Mouse (Mus musculus): ENCODE results near the gene Tha1.
A peak's percentile ranks its signal among the peaks of the same experiment; 100 is the strongest.

Tha1 gene

DNA sequence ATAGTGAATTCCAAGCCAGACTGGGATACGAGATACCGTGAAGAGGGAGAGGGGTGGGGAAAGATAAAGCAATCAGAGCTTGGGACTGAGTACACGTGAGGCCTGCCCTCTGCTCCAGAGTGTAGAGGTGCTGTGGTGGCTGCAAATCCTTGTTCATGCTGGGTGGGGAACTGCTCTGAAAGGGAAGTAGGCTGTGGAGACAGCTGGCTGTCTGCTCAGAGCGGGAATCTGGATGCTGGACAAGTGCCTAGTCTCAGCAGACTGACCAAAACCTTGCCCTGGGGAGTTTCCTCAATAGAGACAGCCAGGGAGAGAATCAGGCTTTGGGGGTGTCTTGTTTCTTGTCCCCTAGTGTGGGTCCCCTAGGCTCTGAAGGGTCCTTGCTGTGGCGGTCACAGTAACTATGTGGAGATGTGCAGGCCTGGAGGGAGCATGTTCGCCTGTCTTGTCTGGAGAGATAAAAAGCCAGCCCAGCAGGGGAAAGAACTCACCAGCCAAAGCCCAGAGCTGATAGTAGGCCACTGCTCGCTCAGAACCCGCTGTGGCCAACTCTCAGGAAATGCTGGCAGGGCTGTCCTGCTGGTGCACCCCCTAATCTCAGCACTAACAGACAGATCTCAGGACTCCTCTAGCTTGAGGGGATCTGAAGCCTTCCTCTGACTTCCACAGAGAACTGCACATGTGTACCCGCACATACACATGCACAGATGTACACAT is 44.2 kb downstream of the Tha1 start:
- DNase-seq (ENCODE audit: low read depth, low spot score) = no peak
- H3K27me3 ChIP-seq (ENCODE audit: control insufficient read depth, insufficient read depth, low read length, poor library complexity, severe bottlenecking) = no peaks in the 10 kb centered on the region

DNA sequence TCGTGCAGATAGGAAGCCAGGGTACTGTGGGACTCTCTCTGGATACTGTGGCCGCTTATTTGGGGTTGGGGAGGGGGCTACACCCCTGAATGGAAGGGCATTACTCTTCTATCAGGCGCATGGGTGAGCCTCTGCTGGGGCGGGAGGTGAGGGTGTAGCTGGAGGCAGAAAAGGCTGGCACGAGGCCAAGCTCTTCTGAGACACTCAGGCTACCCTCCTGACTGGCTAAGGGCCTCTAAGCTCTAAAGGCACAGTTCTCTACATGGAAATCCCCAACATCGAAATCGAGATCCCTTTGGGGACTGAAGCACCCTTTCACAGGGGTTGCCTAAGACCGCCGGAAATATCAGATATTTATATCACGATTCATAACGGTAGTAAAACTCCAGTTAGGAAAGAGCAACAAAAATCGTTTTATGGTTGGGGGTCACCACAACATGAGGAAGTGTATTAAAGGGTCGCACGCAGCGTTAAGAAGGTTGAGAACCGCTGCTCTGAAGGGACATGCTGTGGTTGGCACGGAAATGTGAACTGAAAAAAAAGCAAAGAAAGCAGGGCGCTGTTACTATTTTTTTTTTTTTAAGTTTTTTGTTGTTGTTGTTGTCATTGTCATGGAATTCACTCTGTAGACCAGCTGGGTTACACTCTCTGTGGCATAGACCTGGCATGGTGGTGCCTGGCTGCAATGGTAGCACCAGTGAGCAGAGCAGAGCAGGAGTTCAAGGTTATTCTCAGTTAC is 45.0 kb downstream of the Tha1 start:
- peak; percentile 92 for DNase-seq (ENCODE audit: low read depth, low spot score)
- Histone ChIP-seq H3K27me3 (ENCODE audit: control insufficient read depth, insufficient read depth, low read length, poor library complexity, severe bottlenecking) (no peaks in the 10 kb centered on the region), H3K36me3 (ENCODE audit: control insufficient read depth, insufficient read depth, low read length, poor library complexity, severe bottlenecking) (no peaks in the 10 kb centered on the region)

More for the DNA sequence above, 44.2 kb downstream of the Tha1 start:
- no peaks in the 10 kb centered on the region for H3K36me3 ChIP-seq (ENCODE audit: control insufficient read depth, insufficient read depth, low read length, poor library complexity, severe bottlenecking)

DNA sequence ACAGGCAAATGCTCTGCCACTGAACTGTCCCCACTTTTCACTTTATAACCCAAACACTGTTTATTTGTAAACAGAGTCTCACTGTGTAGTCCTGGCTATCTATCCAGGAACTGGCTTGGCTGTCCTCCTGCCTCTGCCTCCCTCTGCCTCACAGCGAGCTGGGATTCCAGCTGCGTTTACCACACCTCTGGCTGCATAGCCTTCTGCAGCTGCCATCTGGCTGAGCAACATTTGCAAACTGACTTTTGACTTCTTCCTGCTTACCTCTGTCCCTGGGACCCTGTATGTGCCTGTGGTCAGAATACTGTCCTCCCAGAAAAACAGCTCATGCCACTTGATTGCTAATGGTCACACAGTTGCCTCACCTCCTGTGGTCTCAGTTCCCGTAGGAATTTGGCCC is 45.9 kb downstream of the Tha1 start:
- H3K27me3 ChIP-seq (ENCODE audit: control insufficient read depth, insufficient read depth, low read length, poor library complexity, severe bottlenecking) = no peaks in the 10 kb centered on the region
- DNase-seq (ENCODE audit: low read depth, low spot score) = no peak
- H3K36me3 ChIP-seq (ENCODE audit: control insufficient read depth, insufficient read depth, low read length, poor library complexity, severe bottlenecking) = no peaks in the 10 kb centered on the region

DNA sequence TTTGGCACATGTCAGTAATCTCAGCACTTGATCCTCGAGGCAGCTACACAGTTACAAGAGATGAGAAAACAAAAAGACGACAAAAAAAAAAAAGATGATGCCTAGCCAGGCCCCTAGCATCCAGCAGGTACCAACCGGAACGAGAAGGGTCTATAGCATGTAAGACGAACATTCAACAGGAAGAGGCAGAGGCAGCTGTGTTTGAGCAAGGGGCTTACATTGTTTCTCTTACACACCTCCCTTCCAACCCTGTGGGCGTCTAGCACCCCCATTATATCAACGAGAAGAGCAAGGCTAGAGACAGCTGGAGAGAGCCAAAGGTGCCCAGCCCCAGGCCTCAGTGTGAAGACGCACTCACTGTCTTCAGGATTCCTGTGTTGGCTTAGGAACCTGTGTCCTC is 46.4 kb downstream of the Tha1 start:
- DNase-seq (ENCODE audit: low read depth, low spot score) = no peak
- Histone ChIP-seq H3K27me3 (ENCODE audit: control insufficient read depth, insufficient read depth, low read length, poor library complexity, severe bottlenecking) (no peaks in the 10 kb centered on the region), H3K36me3 (ENCODE audit: control insufficient read depth, insufficient read depth, low read length, poor library complexity, severe bottlenecking) (no peaks in the 10 kb centered on the region)

DNA sequence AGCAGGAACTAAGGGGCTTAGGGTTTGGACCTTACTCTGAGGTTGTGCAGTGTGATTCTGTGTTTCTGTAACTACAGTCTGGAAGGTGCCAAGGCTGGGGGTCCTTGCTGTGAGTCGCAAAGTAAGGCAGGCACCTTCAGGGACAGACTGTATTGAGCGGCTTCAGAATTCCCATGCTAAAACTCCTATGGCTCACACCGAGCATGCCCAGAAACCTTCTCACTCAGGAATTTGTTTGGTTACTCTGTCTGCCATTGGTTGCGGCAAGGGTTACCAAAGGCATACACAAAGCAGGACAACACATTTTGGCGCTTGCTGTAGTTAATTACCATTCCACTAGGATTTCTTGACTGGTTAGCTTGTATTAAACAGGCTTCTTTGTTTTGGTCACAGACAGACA is 47.1 kb downstream of the Tha1 start:
- Histone ChIP-seq H3K27me3 (ENCODE audit: control insufficient read depth, insufficient read depth, low read length, poor library complexity, severe bottlenecking) (no peaks in the 10 kb centered on the region), H3K36me3 (ENCODE audit: control insufficient read depth, insufficient read depth, low read length, poor library complexity, severe bottlenecking) (no peaks in the 10 kb centered on the region)
- DNase-seq (ENCODE audit: low read depth, low spot score) = no peak

DNA sequence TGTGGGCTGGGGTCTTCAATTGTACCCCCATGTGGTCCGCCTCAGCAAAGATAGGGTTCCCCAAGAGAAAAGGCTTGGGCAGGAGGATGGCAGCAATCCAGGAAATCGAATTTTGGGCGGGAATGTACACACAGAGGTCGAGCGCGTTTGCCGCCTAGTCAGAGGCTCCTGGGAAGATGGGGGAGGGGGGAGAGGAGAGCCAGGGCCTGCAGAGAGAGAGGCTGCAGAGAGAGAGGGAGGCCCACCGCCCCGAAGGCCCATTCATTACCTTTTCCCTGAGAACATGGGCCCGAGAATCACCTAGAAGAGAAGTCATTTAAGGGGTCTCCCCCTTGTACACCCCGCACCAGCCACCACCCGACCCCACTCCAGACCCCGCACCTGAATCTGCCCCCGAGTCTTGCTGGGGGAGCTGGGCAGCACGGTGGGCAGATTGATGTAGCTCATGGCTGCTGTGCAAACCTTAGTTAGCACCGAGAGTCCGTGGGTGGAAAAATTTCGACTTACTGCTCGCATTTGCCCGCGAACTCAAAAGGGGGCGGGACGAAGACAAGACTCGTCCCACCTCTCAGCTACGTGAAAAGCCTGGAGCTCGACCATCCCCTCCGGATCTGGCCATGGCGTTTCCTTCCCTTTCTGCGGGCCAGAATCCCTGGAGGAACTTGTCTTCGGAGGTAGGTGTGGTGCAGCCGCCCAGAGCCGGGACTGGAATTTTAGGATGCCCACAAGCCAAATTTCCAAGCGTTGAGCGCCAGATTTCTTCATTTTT is 47.8 kb downstream of the Tha1 start, which contains the start of the genes Afmid and Tk1:
TSS of gene Afmid (plus strand) at position 592 of the 769 bp plus-strand sequence.
TSS of gene Tk1 (minus strand) at position 760 of the 769 bp plus-strand sequence.
- Histone ChIP-seq H3K27me3 (ENCODE audit: control insufficient read depth, insufficient read depth, low read length, poor library complexity, severe bottlenecking) (no peaks in the 10 kb centered on the region), H3K36me3 (ENCODE audit: control insufficient read depth, insufficient read depth, low read length, poor library complexity, severe bottlenecking) (no peaks in the 10 kb centered on the region)
- DNase-seq (ENCODE audit: low read depth, low spot score) = peak; percentile 68

DNA sequence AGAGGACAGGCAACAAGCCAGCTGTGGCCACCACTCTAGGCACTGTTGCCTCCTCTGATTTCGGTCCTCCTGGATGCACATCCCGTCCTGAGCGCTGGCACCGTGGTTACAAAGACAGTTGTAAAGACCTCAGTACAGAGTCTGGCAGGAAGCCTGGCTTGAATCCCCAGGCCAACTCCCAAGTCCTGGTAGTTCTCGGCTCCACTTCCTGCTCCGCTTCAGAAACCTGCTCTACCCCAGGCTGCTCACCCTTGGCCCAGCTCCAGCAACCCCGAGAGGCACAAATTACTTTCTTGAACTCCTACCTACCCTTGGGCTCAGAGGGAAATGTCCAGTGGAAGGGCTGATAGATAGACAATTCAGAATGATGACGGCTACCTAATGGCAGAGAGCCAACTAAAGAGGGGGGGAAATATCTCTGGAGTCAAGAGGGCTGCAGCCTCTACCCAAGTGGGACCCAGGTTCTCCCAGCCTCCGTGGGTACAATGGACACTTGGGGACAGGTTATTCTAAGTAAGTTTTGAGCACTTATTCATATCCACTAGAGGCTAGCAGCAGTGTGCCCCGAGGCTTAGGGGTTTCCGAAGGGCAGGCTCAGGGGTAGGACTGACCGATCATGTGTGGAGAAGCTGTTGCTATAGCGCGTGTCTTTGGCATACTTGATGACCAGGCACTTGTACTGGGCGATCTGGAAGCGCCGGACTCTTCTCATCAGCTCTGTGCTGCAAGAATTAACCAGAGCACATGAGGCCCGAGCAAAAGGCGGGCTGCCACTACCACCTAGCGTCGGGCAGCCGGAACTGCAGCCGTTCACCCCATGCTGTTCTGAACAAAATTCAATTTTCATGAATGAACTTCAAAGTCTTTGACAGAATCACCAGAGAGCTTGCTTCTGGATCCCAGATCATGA is 49.0 kb downstream of the Tha1 start:
- Histone ChIP-seq H3K36me3 (ENCODE audit: control insufficient read depth, insufficient read depth, low read length, poor library complexity, severe bottlenecking) (no peaks in the 10 kb centered on the region), H3K27me3 (ENCODE audit: control insufficient read depth, insufficient read depth, low read length, poor library complexity, severe bottlenecking) (no peaks in the 10 kb centered on the region)
- peak; percentile 87 for DNase-seq (ENCODE audit: low read depth, low spot score)

DNA sequence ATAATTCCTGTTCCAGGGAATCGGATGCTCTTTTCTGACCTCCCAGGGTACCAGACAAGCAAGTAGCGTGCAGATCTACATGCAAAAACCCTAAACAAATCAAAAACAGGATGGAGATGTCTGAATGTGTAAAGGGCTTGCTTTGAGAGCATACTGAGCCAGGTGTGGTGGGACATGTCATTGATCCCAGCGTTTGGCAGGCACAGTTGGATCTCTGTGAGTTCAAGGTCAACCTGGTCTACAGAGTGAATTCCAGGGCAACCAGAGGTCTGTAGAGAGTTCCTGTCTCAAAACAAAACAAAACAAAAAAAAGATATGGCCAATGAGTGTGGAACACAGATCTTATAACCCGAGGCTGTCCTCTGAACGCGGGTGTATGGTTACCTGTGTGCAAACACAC is 49.9 kb downstream of the Tha1 start:
- DNase-seq (ENCODE audit: low read depth, low spot score) = no peak
- Histone ChIP-seq H3K36me3 (ENCODE audit: control insufficient read depth, insufficient read depth, low read length, poor library complexity, severe bottlenecking) (no peaks in the 10 kb centered on the region; the same call in 1 of the 2 replicates), H3K27me3 (ENCODE audit: control insufficient read depth, insufficient read depth, low read length, poor library complexity, severe bottlenecking) (no peaks in the 10 kb centered on the region)

DNA sequence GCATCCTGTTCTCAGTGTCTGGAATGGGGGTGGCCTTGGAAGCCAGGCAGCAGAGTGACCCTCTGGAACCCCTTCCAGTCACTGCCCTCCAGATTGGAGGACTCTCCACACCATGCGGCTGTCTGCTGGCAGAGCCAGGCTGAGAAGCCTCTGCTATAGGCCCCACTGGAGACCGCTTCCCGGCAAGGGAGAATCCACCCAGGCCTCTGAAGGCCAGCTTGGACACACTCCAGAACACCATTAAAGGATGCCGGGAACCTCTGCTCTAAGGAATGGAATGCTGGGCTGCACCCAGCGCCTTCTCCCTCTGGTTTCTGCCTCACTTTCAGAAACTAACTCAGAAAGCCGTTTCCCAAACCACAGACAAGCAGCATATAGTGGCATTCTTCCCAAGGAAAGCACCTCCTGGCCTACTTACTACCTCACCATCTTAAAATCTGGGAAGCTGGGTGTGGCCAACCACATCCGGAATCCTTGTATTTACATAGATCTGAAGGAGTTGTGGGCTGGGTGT is 50.5 kb downstream of the Tha1 start:
- DNase-seq (ENCODE audit: low read depth, low spot score) = no peak
- Histone ChIP-seq H3K27me3 (ENCODE audit: control insufficient read depth, insufficient read depth, low read length, poor library complexity, severe bottlenecking) (no peaks in the 10 kb centered on the region), H3K36me3 (ENCODE audit: control insufficient read depth, insufficient read depth, low read length, poor library complexity, severe bottlenecking) (no peaks in the 10 kb centered on the region; the same call in none of the 2 replicates)

DNA sequence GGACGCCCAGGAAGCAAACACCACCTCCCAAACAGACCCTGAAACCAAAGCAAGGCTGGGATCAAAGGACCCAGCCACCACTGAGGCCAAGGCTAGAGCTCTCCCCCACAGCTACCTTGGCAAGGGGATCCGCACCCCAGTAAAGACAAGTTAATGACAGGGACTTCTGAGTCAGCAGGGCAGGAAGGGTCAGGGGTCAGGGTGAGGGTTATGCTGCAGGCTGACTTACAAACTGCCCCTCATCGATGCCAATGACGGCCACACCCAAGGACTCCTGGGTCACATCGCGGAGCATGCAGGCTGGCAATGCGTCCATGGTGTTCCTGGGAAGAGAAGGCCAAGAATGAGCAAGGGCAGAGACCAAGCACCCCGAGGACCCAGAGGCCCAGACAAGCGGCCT is 51.4 kb downstream of the Tha1 start:
- DNase-seq (ENCODE audit: low read depth, low spot score) = no peak
- H3K27me3 ChIP-seq (ENCODE audit: control insufficient read depth, insufficient read depth, low read length, poor library complexity, severe bottlenecking) = no peaks in the 10 kb centered on the region
- no peaks in the 10 kb centered on the region; the same call in none of the 2 replicates for H3K36me3 ChIP-seq (ENCODE audit: control insufficient read depth, insufficient read depth, low read length, poor library complexity, severe bottlenecking)

DNA sequence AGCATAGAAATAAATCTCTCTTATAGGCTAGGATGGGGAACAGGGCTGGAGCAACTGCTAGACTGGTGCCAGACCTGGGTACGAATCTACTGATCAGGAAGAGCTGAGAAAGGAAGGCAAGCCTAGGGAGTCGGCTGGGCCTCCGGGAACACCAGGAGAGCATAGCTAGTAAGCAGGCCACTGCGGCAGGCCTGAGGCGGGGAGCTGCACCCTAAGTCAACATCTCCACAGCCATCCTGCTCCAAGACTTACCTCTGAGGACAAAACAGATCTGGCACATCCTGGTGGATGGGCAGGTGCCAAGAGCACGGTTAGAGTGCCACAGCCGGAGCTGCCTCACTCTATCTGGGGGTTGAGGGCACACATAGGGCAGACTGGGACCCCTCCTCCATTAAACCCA is 53.1 kb downstream of the Tha1 start:
- Histone ChIP-seq H3K36me3 (ENCODE audit: control insufficient read depth, insufficient read depth, low read length, poor library complexity, severe bottlenecking) (peaks cover 2% of the 10 kb centered on the region), H3K27me3 (ENCODE audit: control insufficient read depth, insufficient read depth, low read length, poor library complexity, severe bottlenecking) (no peaks in the 10 kb centered on the region)
- no peak for DNase-seq (ENCODE audit: low read depth, low spot score)

DNA sequence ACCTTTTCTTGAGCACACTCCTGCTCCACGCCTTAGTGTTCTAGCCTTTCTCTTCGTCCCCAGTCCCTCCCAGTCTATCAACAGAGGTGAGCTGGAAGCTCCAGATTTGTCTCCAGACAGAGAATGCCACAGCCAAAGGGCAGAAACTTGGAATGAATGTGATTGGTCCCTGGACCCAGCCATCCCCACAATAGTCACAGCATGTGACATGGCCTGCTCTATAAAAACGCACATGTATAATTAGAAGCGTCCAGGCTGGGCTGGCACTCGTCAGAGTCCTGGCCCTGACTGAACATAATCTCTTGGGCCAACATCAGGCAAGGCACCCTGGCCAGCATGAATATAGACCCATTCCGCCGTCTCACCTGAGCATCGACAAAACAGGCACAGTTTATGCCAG is 54.2 kb downstream of the Tha1 start:
- Histone ChIP-seq H3K36me3 (ENCODE audit: control insufficient read depth, insufficient read depth, low read length, poor library complexity, severe bottlenecking) (peaks cover 5% of the 10 kb centered on the region), H3K27me3 (ENCODE audit: control insufficient read depth, insufficient read depth, low read length, poor library complexity, severe bottlenecking) (no peaks in the 10 kb centered on the region)
- no peak for DNase-seq (ENCODE audit: low read depth, low spot score)
